Mouse (Mus musculus): ENCODE measurements around the gene Gal3st2c. TPM values are rescaled to one million over a fixed set of nuclear protein-coding genes. Genes with fewer than 3 reads are reported as not detected.
"Not testable (repeated sequence)": the region's sequence is repeated elsewhere in the genome, so short reads cannot be mapped to it uniquely, and the experiment has no call there.

The Gal3st2c gene
- polyA plus RNA-seq (2015; fragmentation: Nextera tagmentation; extraction: Ambion mirVana), result not detected in 2 replicates

DNA sequence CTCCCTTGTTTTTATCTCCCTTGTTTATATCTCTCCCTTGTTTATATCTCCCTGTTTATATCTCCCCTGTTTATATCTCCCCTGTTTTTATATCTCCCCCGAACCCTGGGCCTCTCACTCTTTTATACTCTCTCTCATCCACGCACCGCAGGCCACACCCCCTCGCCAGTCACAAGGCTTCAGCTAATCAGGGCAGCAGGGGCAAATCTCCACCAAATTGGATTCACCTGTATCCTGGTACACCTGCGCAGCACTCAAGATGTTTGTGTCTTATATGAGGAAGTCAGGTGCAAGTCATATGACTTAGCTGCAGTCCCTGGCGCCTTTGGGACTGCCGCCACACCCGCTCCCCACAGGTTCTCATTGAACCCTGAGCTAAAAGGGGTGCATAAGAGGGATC lies at the start of gene Gal3st2c:
TSS of gene Gal3st2c (plus strand) at position 301 of the 400 bp plus-strand sequence.
- not testable (repeated sequence) for H3K36me3 ChIP-seq; H3K4me2 ChIP-seq; H3K9ac ChIP-seq; H3K27me3 ChIP-seq (replicated peaks); H3K4me1 ChIP-seq; ATAC-seq (ENCODE audit: extremely low read depth, insufficient number of reproducible peaks, low FRiP score, low TSS enrichment); H3K9me3 ChIP-seq; H3K27ac ChIP-seq (replicated peaks); H3K4me3 ChIP-seq
- 83% methylated on average over 7 of the region's 8 CpGs for WGBS

DNA sequence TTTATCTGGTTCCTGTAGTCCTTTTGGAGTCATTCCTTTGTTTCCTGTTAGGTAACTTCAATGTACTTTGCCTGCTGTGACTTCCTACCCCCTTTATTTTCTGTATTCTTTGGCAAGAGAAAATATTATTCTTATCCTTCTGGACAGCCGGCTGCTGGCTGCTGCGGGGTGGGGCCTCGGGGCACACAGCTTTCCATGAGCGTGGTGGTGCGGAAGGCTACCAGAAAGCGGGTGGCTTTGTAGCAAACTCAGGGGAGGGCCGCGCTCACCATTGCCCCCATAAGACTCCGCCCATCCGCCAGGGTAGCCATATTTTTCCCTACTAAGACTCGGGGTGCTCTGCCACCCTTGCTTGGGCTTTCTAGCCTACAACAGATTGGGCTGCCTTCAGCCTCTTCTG lies 41.2 kb upstream of the Gal3st2c start:
- H3K27me3 ChIP-seq (replicated peaks); H3K36me3 ChIP-seq; H3K4me1 ChIP-seq; H3K4me2 ChIP-seq; H3K9ac ChIP-seq; H3K27ac ChIP-seq (replicated peaks); ATAC-seq (ENCODE audit: extremely low read depth, insufficient number of reproducible peaks, low FRiP score, low TSS enrichment); H3K9me3 ChIP-seq; H3K4me3 ChIP-seq: not testable (repeated sequence)
- WGBS, result no CpG with 5 or more reads among the region's 11 CpGs

GRCm38 (mm10) chr1:93966489-93966888 lies 23.8 kb upstream of the Gal3st2c start:
- WGBS, result no CpG with 5 or more reads among the region's 1 CpGs
- not testable (repeated sequence) for H3K27ac ChIP-seq (replicated peaks); H3K4me2 ChIP-seq; H3K36me3 ChIP-seq; ATAC-seq (ENCODE audit: extremely low read depth, insufficient number of reproducible peaks, low FRiP score, low TSS enrichment); H3K9ac ChIP-seq; H3K4me1 ChIP-seq; H3K4me3 ChIP-seq; H3K9me3 ChIP-seq; H3K27me3 ChIP-seq (replicated peaks)

- not testable (repeated sequence) for H3K4me1 ChIP-seq; H3K4me2 ChIP-seq; H3K27me3 ChIP-seq (replicated peaks); H3K27ac ChIP-seq (replicated peaks); H3K4me3 ChIP-seq; H3K36me3 ChIP-seq; H3K9ac ChIP-seq; ATAC-seq (ENCODE audit: extremely low read depth, insufficient number of reproducible peaks, low FRiP score, low TSS enrichment); H3K9me3 ChIP-seq
- 32% methylated on average over 5 of the region's 5 CpGs for WGBS
Measured at GRCm38 (mm10) chr1:93970380-93970779, 19.9 kb upstream of the Gal3st2c start.

DNA sequence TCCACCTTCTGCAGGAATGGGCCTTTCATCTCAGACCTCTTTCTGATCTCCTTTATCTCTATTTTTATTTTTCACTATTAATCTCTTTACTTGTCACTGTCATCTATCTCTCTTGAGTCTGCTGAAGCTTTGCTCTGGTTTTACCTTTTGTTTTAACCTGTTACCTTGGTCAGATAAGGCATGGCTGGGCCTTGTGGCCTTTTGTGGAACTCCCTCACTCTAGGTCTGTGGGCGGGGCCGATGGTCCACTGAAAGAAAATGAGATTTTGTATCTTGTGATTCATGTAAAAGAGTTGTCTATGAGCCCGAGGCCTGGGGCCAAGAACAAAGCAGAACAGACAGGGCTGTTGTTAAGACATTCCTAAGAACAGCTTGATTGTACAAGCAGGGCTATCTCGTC lies 19.5 kb upstream of the Gal3st2c start:
- H3K4me3 ChIP-seq; H3K27ac ChIP-seq (replicated peaks); H3K36me3 ChIP-seq; H3K27me3 ChIP-seq (replicated peaks); ATAC-seq (ENCODE audit: extremely low read depth, insufficient number of reproducible peaks, low FRiP score, low TSS enrichment); H3K9ac ChIP-seq; H3K4me2 ChIP-seq; H3K9me3 ChIP-seq; H3K4me1 ChIP-seq: not testable (repeated sequence)
- WGBS, result no CpG with 5 or more reads among the region's 4 CpGs

- H3K36me3 ChIP-seq; ATAC-seq (ENCODE audit: extremely low read depth, insufficient number of reproducible peaks, low FRiP score, low TSS enrichment); H3K9me3 ChIP-seq; H3K4me1 ChIP-seq; H3K9ac ChIP-seq; H3K27ac ChIP-seq (replicated peaks); H3K4me3 ChIP-seq; H3K4me2 ChIP-seq; H3K27me3 ChIP-seq (replicated peaks): not testable (repeated sequence)
- 62% methylated on average over 2 of the region's 4 CpGs for WGBS
Measured at GRCm38 (mm10) chr1:93975764-93976163, 14.5 kb upstream of the Gal3st2c start.

DNA sequence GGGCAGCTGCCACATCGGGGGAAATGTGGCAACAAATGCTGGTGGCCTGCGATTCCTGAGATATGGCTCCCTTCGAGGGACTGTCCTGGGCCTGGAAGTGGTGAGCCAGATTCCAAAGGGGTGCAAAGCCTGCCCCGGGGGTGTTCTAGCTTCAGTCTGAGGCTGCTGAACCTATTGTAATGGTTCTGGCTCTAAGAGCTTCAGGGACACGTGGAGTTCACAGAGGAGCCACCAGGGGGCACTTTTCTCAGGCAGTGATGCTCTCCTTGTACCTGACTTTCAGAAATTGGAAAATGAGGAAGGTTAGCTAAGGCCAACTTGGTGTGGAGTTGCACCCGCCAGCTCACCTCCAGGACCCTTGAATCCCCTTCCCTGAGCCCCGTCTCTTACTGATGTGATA lies 12.0 kb upstream of the Gal3st2c start:
- WGBS, result no CpG with 5 or more reads among the region's 7 CpGs
- H3K4me1 ChIP-seq, result not testable (repeated sequence)

GRCm38 (mm10) chr1:93980932-93981331 lies 9.4 kb upstream of the Gal3st2c start:
- ATAC-seq (ENCODE audit: extremely low read depth, insufficient number of reproducible peaks, low FRiP score, low TSS enrichment); H3K9ac ChIP-seq; H3K4me3 ChIP-seq; H3K36me3 ChIP-seq; H3K9me3 ChIP-seq; H3K4me1 ChIP-seq; H3K27me3 ChIP-seq (replicated peaks); H3K27ac ChIP-seq (replicated peaks); H3K4me2 ChIP-seq: not testable (repeated sequence)
- WGBS, result 60% methylated on average over 1 of the region's 2 CpGs

More for the DNA sequence above, 12.0 kb upstream of the Gal3st2c start:
- not testable (repeated sequence) for H3K27ac ChIP-seq (replicated peaks); H3K9me3 ChIP-seq; H3K9ac ChIP-seq; ATAC-seq (ENCODE audit: extremely low read depth, insufficient number of reproducible peaks, low FRiP score, low TSS enrichment); H3K4me3 ChIP-seq; H3K36me3 ChIP-seq; H3K4me2 ChIP-seq; H3K27me3 ChIP-seq (replicated peaks)

- Histone ChIP-seq H3K27me3 (replicated peaks) (no peaks in the 10 kb centered on the region), H3K36me3 (no peaks in the 10 kb centered on the region), H3K4me1 (no peaks in the 10 kb centered on the region), H3K9me3 (no peaks in the 10 kb centered on the region), H3K9ac (no peak overlapping the region), H3K4me2 (no peak overlapping the region), H3K4me3 (no peak overlapping the region), H3K27ac (replicated peaks) (no peak overlapping the region)
- 32% methylated on average over 3 of the region's 3 CpGs for WGBS
- ATAC-seq (ENCODE audit: extremely low read depth, insufficient number of reproducible peaks, low FRiP score, low TSS enrichment), result no peak
Measured at GRCm38 (mm10) chr1:93986167-93986566, 4.1 kb upstream of the Gal3st2c start.

GRCm38 (mm10) chr1:93988786-93989185 lies 1.5 kb upstream of the Gal3st2c start:
- no peaks in the 10 kb centered on the region for H3K36me3 ChIP-seq
- WGBS, result 31% methylated on average over 3 of the region's 3 CpGs
- no peak for ATAC-seq (ENCODE audit: extremely low read depth, insufficient number of reproducible peaks, low FRiP score, low TSS enrichment)
- H3K4me1 ChIP-seq, result no peaks in the 10 kb centered on the region
- no peak overlapping the region for H3K27ac ChIP-seq (replicated peaks)
- H3K4me3 ChIP-seq, result no peak overlapping the region
- no peaks in the 10 kb centered on the region for H3K27me3 ChIP-seq (replicated peaks)
- H3K9me3 ChIP-seq, result no peaks in the 10 kb centered on the region
- H3K4me2 ChIP-seq, result no peak overlapping the region
- H3K9ac ChIP-seq, result no peak overlapping the region

DNA sequence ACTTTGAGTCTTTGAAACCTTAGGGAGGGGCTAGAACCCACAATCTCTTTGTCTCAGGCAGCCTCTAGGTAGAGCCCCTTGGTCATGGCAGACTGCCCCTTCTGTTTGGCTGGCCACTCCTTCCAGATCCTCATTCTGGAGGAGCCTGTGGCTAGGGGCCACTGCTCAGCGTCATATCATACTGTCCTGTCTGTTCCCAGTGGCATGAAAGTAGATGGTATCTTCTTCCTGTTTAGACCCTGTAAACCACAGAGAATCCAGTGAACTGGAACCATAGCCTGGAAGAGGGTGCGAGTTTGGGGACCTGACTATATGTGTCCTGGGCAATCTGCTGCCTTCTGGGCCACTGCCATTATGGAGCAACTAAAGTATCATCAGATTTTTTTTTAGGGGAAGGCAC lies 759 bp downstream of the Gal3st2c start:
- WGBS, result 70% methylated on average over 2 of the region's 2 CpGs
- not testable (repeated sequence) for H3K9ac ChIP-seq; H3K4me3 ChIP-seq; H3K27ac ChIP-seq (replicated peaks); H3K4me2 ChIP-seq; H3K36me3 ChIP-seq; ATAC-seq (ENCODE audit: extremely low read depth, insufficient number of reproducible peaks, low FRiP score, low TSS enrichment); H3K4me1 ChIP-seq; H3K9me3 ChIP-seq; H3K27me3 ChIP-seq (replicated peaks)

DNA sequence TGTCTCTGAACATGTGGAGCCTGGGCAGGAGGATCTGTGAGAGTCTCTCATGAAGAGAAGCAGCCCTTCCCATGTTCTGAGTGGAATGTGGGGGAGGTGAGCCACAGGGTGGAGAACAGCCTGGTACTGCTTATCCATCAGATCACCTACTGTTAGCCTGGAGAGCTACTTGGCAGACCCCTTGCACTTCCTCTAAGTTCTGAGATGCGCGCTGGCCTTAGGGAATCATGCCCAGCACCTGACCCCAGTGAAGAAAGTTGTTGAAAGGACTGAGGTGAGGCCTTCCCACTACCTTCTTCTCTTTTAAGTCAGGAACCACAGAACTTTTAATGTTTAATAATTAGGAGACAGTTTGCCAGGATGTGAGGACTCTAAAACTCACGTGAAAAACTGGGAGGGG lies 1.2 kb downstream of the Gal3st2c start:
- not testable (repeated sequence) for H3K4me2 ChIP-seq; H3K36me3 ChIP-seq; H3K27me3 ChIP-seq (replicated peaks); H3K27ac ChIP-seq (replicated peaks); H3K4me3 ChIP-seq; H3K9me3 ChIP-seq; H3K4me1 ChIP-seq; H3K9ac ChIP-seq; ATAC-seq (ENCODE audit: extremely low read depth, insufficient number of reproducible peaks, low FRiP score, low TSS enrichment)
- WGBS, result 58% methylated on average over 3 of the region's 3 CpGs

DNA sequence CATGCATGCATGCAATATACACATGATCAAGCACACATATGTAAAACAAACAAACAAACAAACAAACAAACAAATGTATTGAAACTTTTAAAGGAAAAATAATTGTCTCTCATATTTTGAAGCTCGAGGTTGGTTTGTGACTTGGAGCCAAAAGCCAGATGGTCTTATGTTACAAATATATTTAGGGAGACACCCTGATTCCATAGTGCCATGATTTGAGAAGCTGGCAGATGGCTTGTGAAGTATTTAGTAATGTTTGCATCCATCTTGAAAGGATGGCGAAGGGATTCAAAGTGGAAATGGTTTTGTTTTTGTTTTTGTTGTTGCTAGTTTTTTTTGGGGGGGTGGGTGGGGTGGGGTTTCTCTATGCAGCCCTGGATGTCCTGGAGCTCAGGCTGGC lies 10.7 kb downstream of the Gal3st2c start:
- Histone ChIP-seq H3K9ac (no peak overlapping the region), H3K4me3 (no peak overlapping the region), H3K4me2 (no peak overlapping the region), H3K4me1 (no peaks in the 10 kb centered on the region), H3K27me3 (replicated peaks) (no peaks in the 10 kb centered on the region), H3K9me3 (no peaks in the 10 kb centered on the region), H3K36me3 (no peaks in the 10 kb centered on the region), H3K27ac (replicated peaks) (no peak overlapping the region)
- no peak for ATAC-seq (ENCODE audit: extremely low read depth, insufficient number of reproducible peaks, low FRiP score, low TSS enrichment)
- 73% methylated on average over 2 of the region's 2 CpGs for WGBS
